Mouse (Mus musculus): ENCODE results near the gene Tesc.

DNA sequence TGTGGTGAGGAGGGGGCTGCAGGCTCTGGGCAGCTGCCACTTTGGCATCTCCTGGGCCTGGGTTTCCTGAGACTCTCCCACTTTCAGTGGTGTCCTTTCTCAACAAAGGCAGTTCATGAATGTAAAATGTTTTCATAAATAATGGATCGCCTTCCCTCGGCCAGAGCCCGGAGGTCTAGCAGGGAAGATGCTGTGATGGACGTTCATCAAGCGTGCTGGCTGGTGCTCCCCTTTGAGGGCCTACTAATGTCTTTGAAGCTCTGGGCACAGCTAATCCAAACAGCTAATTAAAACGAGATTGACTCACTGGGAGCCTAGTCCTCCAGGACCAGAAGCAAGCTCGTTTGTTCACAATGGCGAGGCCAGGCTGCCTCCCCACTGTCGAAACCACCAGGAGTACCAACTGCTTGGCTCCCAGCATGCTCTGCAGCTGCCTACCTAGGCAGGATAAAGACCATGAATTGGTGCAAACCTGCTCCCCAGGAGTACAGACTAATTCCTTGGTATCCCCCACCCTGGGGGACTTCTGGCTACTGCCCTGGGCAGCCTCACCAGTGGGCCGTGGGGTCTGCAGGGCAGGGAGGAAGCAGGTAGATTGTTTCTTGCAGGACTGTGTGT is 36.9 kb downstream of the Tesc start:
- TF ChIP-seq CTCF (IDR thresholded peaks at IDR 0.05; ENCODE audit: extremely low read depth, insufficient read length, insufficient replicate concordance, low read depth, low read length) = no peak
- no peak for TF ChIP-seq POLR2A (IDR thresholded peaks at IDR 0.05; ENCODE audit: low read depth, low read length)

Measured in small intestine, adult 2 months (tissue).